Mouse (Mus musculus) lung, postnatal 0 days (tissue): ENCODE results near the gene Adad2. TPM values are rescaled to one million over a fixed set of nuclear protein-coding genes. Genes with fewer than 3 reads are reported as not detected.

Experiments used
- ATAC-seq: fragments of 200-750 bp; cut with Nextera tagmentation; 2 replicates; pipeline ENCODE4 v1.8.0; 2017; ENCODE audit warnings: moderate library complexity
- DNase-seq: peaks from one replicate; pipeline ENCODE4 v3.0.0-alpha.2; 2016; ENCODE audit warnings: low spot score
- H3K27ac ChIP-seq: fragments of 300-500 bp; sonication (generic); 2 replicates; pipeline ENCODE4 v1.5.1; 2014; ENCODE audit warnings: antibody characterized with exemption, mild to moderate bottlenecking, low read length, mixed read lengths
- H3K27me3 ChIP-seq: fragments of 300-500 bp; sonication (generic); replicated peaks from 2 replicates; pipeline ENCODE4 v1.6.1; 2014; ENCODE audit warnings: low read length, mixed read lengths; ENCODE audit not compliant: insufficient read depth
- H3K36me3 ChIP-seq: fragments of 300-500 bp; sonication (generic); 2 replicates; pipeline ENCODE4 v1.6.1; 2014; ENCODE audit warnings: low read length, mixed read lengths; ENCODE audit not compliant: insufficient read depth
- H3K4me1 ChIP-seq: fragments of 300-500 bp; sonication (generic); 2 replicates; pipeline ENCODE4 v1.6.1; 2014; ENCODE audit warnings: antibody characterized with exemption, low read depth, low read length, mixed read lengths; ENCODE audit not compliant: insufficient read depth
- H3K4me2 ChIP-seq: fragments of 300-500 bp; sonication (generic); replicated peaks from 2 replicates; pipeline ENCODE4 v1.6.1; 2014; ENCODE audit warnings: low read depth, mild to moderate bottlenecking, low read length, moderate library complexity, mixed read lengths
- H3K4me3 ChIP-seq: fragments of 300-500 bp; sonication (generic); 2 replicates; pipeline ENCODE4 v1.5.1; 2014; ENCODE audit warnings: low read depth, low read length
- H3K9ac ChIP-seq: fragments of 300-500 bp; sonication (generic); replicated peaks from 2 replicates; pipeline ENCODE4 v1.6.1; 2014; ENCODE audit warnings: low read depth, mild to moderate bottlenecking
- H3K9me3 ChIP-seq: fragments of 300-500 bp; sonication (generic); 2 replicates; pipeline ENCODE4 v1.6.1; 2016; ENCODE audit warnings: low read length, mixed read lengths
- CTCF ChIP-seq: IDR thresholded peaks from 2 replicates; pipeline ENCODE4 v1.5.1; 2016; ENCODE audit warnings: antibody characterized with exemption, mild to moderate bottlenecking
- EP300 ChIP-seq: IDR thresholded peaks from 2 replicates; pipeline ENCODE4 v1.6.1; 2016; ENCODE audit warnings: antibody characterized with exemption, mild to moderate bottlenecking, control low read depth
- WGBS: fragments of 180-500 bp; shearing (Covaris S2); extraction: QIAGEN DNeasy Blood & Tissue Kit; methylation state at CpG from one replicate; pipeline ENCODE4 v1.1.7; 2014; 5-methylcytosine and 5-hydroxymethylcytosine counted together
- polyA plus RNA-seq: library from polyadenylated mRNA; unstranded; fragments of >200 nt; fragmentation: Nextera tagmentation; extraction: Ambion mirVana; gene quantifications from 2 replicates; pipeline ENCODE4 v1.2.1, GENCODE M21; 2015

The Adad2 gene
- polyA plus RNA-seq, 1 experiment from 2014 or later: not detected

- ATAC-seq (no peak), DNase-seq (no peak)
- Histone ChIP-seq H3K4me2 (no peak overlapping the region), H3K36me3 (no peaks in the 10 kb centered on the region), H3K27ac (no peak overlapping the region), H3K4me3 (no peak overlapping the region), H3K27me3 (no peaks in the 10 kb centered on the region), H3K9ac (no peak overlapping the region), H3K4me1 (no peaks in the 10 kb centered on the region), H3K9me3 (no peaks in the 10 kb centered on the region)
- WGBS: 44% methylated on average over 2 of the region's 2 CpGs
- TF ChIP-seq EP300 (no peak), CTCF (no peak)
These were observed 23.4 kb downstream of the Adad2 start for GRCm38 (mm10) chr8:119635958-119636357.

DNA sequence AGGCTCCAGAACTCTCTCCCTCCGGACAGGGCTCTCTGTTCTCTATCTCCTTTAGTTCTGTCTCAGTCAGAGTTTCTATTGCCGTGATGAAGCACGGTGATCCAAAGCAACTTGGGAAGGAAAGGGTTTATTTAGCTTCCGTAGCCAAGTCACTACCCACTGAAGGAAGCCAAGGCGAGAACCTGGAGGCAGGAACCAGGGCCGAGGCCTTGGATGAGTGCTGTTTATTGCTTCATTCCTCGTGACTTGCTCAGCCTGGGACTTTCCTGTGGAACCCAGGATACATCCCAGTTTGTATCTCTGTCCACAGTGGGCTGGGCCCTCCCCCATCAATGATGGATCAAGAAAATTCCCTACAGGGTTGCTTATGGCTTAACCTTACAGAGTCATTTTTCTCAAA lies 24.2 kb downstream of the Adad2 start:
- H3K4me2 ChIP-seq: no peak overlapping the region
- DNase-seq (no peak), ATAC-seq (no peak)
- no peak overlapping the region for H3K4me3 ChIP-seq
- no peak overlapping the region for H3K27ac ChIP-seq
- no peaks in the 10 kb centered on the region for H3K36me3 ChIP-seq
- no peak overlapping the region for H3K9ac ChIP-seq
- H3K27me3 ChIP-seq: no peaks in the 10 kb centered on the region
- H3K9me3 ChIP-seq: no peaks in the 10 kb centered on the region
- no peaks in the 10 kb centered on the region for H3K4me1 ChIP-seq
- TF ChIP-seq EP300 (no peak), CTCF (no peak)
- WGBS: 51% methylated on average over 7 of the region's 7 CpGs

GRCm38 (mm10) chr8:119637381-119637780 lies 24.8 kb downstream of the Adad2 start:
- 85% methylated on average over 4 of the region's 4 CpGs for WGBS
- H3K27me3 ChIP-seq: no peaks in the 10 kb centered on the region
- TF ChIP-seq EP300: no peak
- no peak for TF ChIP-seq CTCF
- no peak for ATAC-seq
- H3K9ac ChIP-seq: no peak overlapping the region
- no peak for DNase-seq
- no peak overlapping the region for H3K4me2 ChIP-seq
- no peaks in the 10 kb centered on the region for H3K9me3 ChIP-seq
- H3K4me1 ChIP-seq: no peaks in the 10 kb centered on the region
- H3K36me3 ChIP-seq: no peaks in the 10 kb centered on the region
- no peak overlapping the region for H3K27ac ChIP-seq
- H3K4me3 ChIP-seq: no peak overlapping the region

GRCm38 (mm10) chr8:119638261-119638660 lies 25.7 kb downstream of the Adad2 start:
- H3K4me1 ChIP-seq: no peaks in the 10 kb centered on the region
- H3K27ac ChIP-seq: no peak overlapping the region
- DNase-seq (no peak), ATAC-seq (no peak)
- no peaks in the 10 kb centered on the region for H3K9me3 ChIP-seq
- no peaks in the 10 kb centered on the region for H3K36me3 ChIP-seq
- TF ChIP-seq CTCF (no peak), EP300 (no peak)
- no peak overlapping the region for H3K9ac ChIP-seq
- H3K4me2 ChIP-seq: no peak overlapping the region
- no peaks in the 10 kb centered on the region for H3K27me3 ChIP-seq
- no peak overlapping the region for H3K4me3 ChIP-seq
- 74% methylated on average over 6 of the region's 6 CpGs for WGBS

DNA sequence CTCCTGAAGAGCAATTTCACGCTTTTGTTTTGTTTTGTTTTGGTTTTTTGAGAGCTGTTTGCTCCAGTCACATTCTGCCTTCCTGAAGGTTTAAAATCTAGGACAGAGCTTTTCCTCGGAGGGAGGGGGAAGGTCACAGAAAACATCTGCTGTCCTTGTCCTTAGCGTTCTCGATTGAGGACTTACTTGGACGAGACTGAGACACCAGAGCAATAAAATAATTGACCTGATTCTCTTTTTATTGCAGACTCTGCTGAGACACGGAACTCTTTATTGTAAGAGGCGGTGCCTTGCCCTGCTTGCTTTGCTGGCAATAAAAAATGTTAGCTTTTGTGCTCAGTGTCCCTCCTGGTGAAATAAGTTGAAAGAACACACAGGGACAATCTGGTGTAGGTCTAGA lies 27.3 kb downstream of the Adad2 start:
- no peak for ATAC-seq
- H3K9me3 ChIP-seq: no peaks in the 10 kb centered on the region
- no peaks in the 10 kb centered on the region for H3K36me3 ChIP-seq
- WGBS: 64% methylated on average over 7 of the region's 7 CpGs
- TF ChIP-seq EP300 (no peak), CTCF (no peak)
- no peak overlapping the region for H3K27ac ChIP-seq
- H3K4me2 ChIP-seq: no peak overlapping the region
- H3K4me3 ChIP-seq: no peak overlapping the region
- no peak for DNase-seq
- no peaks in the 10 kb centered on the region for H3K27me3 ChIP-seq
- no peaks in the 10 kb centered on the region for H3K4me1 ChIP-seq
- no peak overlapping the region for H3K9ac ChIP-seq

- Histone ChIP-seq H3K27me3 (no peaks in the 10 kb centered on the region), H3K4me2 (no peak overlapping the region), H3K4me1 (no peaks in the 10 kb centered on the region), H3K4me3 (no peak overlapping the region), H3K9me3 (no peaks in the 10 kb centered on the region), H3K27ac (no peak overlapping the region), H3K36me3 (no peaks in the 10 kb centered on the region), H3K9ac (no peak overlapping the region)
- ATAC-seq (no peak), DNase-seq (no peak)
- 67% methylated on average over 5 of the region's 5 CpGs for WGBS
- TF ChIP-seq EP300 (no peak), CTCF (no peak)
These were observed 28.5 kb downstream of the Adad2 start for GRCm38 (mm10) chr8:119641058-119641457.

DNA sequence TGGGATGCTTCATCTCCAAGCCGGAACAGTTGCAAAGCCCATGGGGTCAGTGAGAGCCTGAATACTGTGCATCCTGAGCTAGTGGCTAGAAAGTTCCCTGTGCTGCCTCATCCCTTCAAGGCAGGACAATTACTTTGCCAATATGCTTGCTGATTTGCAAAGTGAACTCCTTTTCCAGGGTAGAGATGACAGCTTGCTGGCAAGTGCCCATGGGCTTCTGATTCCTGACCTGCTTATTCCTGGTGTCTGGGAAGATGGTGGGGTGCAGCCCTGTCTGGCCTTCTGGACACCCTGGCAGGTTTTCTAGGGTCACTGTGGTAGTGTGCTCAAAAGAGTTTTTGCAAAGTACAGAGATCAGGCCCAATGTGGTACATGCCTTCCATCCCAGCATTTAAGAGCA lies 30.4 kb downstream of the Adad2 start:
- no peak overlapping the region for H3K9ac ChIP-seq
- H3K4me2 ChIP-seq: no peak overlapping the region
- DNase-seq (no peak), ATAC-seq (no peak)
- no peaks in the 10 kb centered on the region for H3K4me1 ChIP-seq
- no peak overlapping the region for H3K27ac ChIP-seq
- WGBS: 100% methylated on average over 1 of the region's 1 CpGs
- H3K4me3 ChIP-seq: no peak overlapping the region
- H3K36me3 ChIP-seq: no peaks in the 10 kb centered on the region
- H3K27me3 ChIP-seq: no peaks in the 10 kb centered on the region
- TF ChIP-seq CTCF (no peak), EP300 (no peak)
- no peaks in the 10 kb centered on the region for H3K9me3 ChIP-seq
